Mouse (Mus musculus) large intestine, adult 2 months (tissue): ENCODE results near the gene Rere. TPM values are rescaled to one million over a fixed set of nuclear protein-coding genes. Genes with fewer than 3 reads are reported as not detected.
"Not testable (repeated sequence)": the region's sequence is repeated elsewhere in the genome, so short reads cannot be mapped to it uniquely, and the experiment has no call there.

Experiments used
- DNase-seq: peaks from one replicate; pipeline ENCODE4 v3.0.0-alpha.2; 2012; ENCODE audit warnings: low read depth, low spot score
- WGBS: fragments of 180-500 bp; shearing (Covaris S2); methylation state at CpG from one replicate; pipeline ENCODE4 v1.1.7; 2018; 5-methylcytosine and 5-hydroxymethylcytosine counted together
- polyA plus RNA-seq: library from polyadenylated mRNA; depleted of rRNA; stranded (reverse); fragments of >200 nt; gene quantifications from 2 replicates; pipeline ENCODE4 v1.2.3, GENCODE M21; 2012

Rere gene
- polyA plus RNA-seq, 1 experiment, result 29.4 TPM

- DNase-seq, result no peak
Observed at GRCm38 (mm10) chr4:150250549-150251422, 30.7 kb upstream of the Rere start.

GRCm38 (mm10) chr4:150254416-150254815 lies 27.0 kb upstream of the Rere start:
- DNase-seq, result no peak
- 67% methylated on average over 4 of the region's 4 CpGs for WGBS

More at GRCm38 (mm10) chr4:150250549-150251422, 30.7 kb upstream of the Rere start:
- 72% methylated on average over 18 of the region's 18 CpGs for WGBS

- DNase-seq, result no peak
- 92% methylated on average over 7 of the region's 7 CpGs for WGBS
Observed at GRCm38 (mm10) chr4:150255181-150255580, 26.3 kb upstream of the Rere start.

GRCm38 (mm10) chr4:150257252-150258204 lies 23.9 kb upstream of the Rere start:
- 24% methylated on average over 20 of the region's 20 CpGs for WGBS
- DNase-seq, result peak; percentile 71

GRCm38 (mm10) chr4:150258388-150258787 lies 23.1 kb upstream of the Rere start:
- DNase-seq, result no peak
- WGBS, result 70% methylated on average over 14 of the region's 14 CpGs

- DNase-seq, result no peak
- WGBS, result 96% methylated on average over 7 of the region's 7 CpGs
Observed at GRCm38 (mm10) chr4:150259577-150259976, 21.9 kb upstream of the Rere start.

- no peak for DNase-seq
- 77% methylated on average over 7 of the region's 7 CpGs for WGBS
Observed at GRCm38 (mm10) chr4:150260111-150260510, 21.3 kb upstream of the Rere start.

GRCm38 (mm10) chr4:150260745-150261144 lies 20.7 kb upstream of the Rere start:
- 39% methylated on average over 6 of the region's 6 CpGs for WGBS
- DNase-seq, result no peak

GRCm38 (mm10) chr4:150262301-150262700 lies 19.1 kb upstream of the Rere start:
- WGBS, result 48% methylated on average over 8 of the region's 8 CpGs
- no peak for DNase-seq

GRCm38 (mm10) chr4:150264903-150265302 lies 16.5 kb upstream of the Rere start:
- 50% methylated on average over 7 of the region's 7 CpGs for WGBS

GRCm38 (mm10) chr4:150265471-150265870 lies 16.0 kb upstream of the Rere start:
- no peak for DNase-seq
- 65% methylated on average over 5 of the region's 5 CpGs for WGBS

More at GRCm38 (mm10) chr4:150264903-150265302, 16.5 kb upstream of the Rere start:
- DNase-seq, result no peak

GRCm38 (mm10) chr4:150266655-150267223 lies 14.7 kb upstream of the Rere start:
- DNase-seq, result no peak
- WGBS, result 39% methylated on average over 21 of the region's 21 CpGs

GRCm38 (mm10) chr4:150268674-150269653 lies 12.5 kb upstream of the Rere start:
- DNase-seq, result no peak
- WGBS, result 85% methylated on average over 33 of the region's 33 CpGs

- WGBS, result 48% methylated on average over 7 of the region's 7 CpGs
- no peak for DNase-seq
Observed at GRCm38 (mm10) chr4:150269679-150270078, 11.8 kb upstream of the Rere start.

- not testable (repeated sequence) for DNase-seq
- 65% methylated on average over 4 of the region's 4 CpGs for WGBS
Observed at GRCm38 (mm10) chr4:150270718-150271117, 10.7 kb upstream of the Rere start.

GRCm38 (mm10) chr4:150272725-150273124 lies 8.7 kb upstream of the Rere start:
- peak; percentile 52 for DNase-seq
- 4% methylated on average over 9 of the region's 9 CpGs for WGBS

GRCm38 (mm10) chr4:150275531-150275930 lies 5.9 kb upstream of the Rere start:
- DNase-seq, result no peak
- 91% methylated on average over 5 of the region's 5 CpGs for WGBS

- 86% methylated on average over 7 of the region's 7 CpGs for WGBS
Observed at GRCm38 (mm10) chr4:150279336-150279735, 2.1 kb upstream of the Rere start.

GRCm38 (mm10) chr4:150280002-150280401 lies 1.4 kb upstream of the Rere start:
- WGBS, result 73% methylated on average over 2 of the region's 2 CpGs
- DNase-seq, result no peak

More at GRCm38 (mm10) chr4:150279336-150279735, 2.1 kb upstream of the Rere start:
- DNase-seq, result not testable (repeated sequence)
